Mouse (Mus musculus): ENCODE data around the gene Npas2.

DNA sequence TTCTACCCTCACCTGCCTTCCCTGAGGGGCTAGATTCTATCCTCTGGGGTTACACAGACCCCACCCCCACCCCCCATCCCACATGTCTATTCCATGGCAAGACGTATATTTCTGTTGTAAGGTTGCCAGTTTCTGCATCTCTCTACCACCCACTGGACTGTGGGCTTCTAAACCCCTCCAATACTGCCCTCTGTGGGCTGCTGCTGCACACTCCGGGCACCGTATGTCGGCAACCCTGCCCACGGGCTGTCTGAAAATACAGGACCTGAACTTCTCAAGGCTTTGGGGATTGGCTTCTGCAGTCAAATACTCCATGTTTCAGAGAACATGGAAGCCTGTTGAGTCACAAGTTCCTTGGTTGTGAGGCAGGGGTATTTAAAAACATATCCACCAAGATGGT lies 17.4 kb downstream of the Npas2 start:
- TF ChIP-seq CTCF (conservative IDR thresholded peaks at IDR 0.05; ENCODE audit: insufficient read depth, insufficient read length, low read depth, low read length) = peak; percentile 29; the same call in 1 of the 2 replicates
- TF ChIP-seq POLR2A (IDR thresholded peaks at IDR 0.05; ENCODE audit: low read depth, low read length) = no peak

Data from kidney, adult 2 months (tissue).